Mouse (Mus musculus): ENCODE results near the gene Akap1.

GRCm38 (mm10) chr11:88853588-88853987 lies 10.8 kb downstream of the Akap1 start:
- TF ChIP-seq CTCF (IDR thresholded peaks at IDR 0.05; ENCODE audit: borderline replicate concordance, control insufficient read depth, extremely low read depth, insufficient read depth, low read length, poor library complexity) (no peak), POLR2A (IDR thresholded peaks at IDR 0.05; ENCODE audit: control insufficient read depth, extremely low read depth, insufficient read depth, low read length, poor library complexity) (no peak)
